Mouse (Mus musculus) embryonic facial prominence, embryonic 14.5 days (tissue): ENCODE data around the gene Polr2c. TPM values are rescaled to one million over a fixed set of nuclear protein-coding genes. Genes with fewer than 3 reads are reported as not detected.
A peak's percentile ranks its signal among the peaks of the same experiment; 100 is the strongest.

Source experiments
- ATAC-seq: fragments of 200-750 bp; cut with Nextera tagmentation; 2 replicates; pipeline ENCODE4 v1.8.0; 2017; ENCODE audit warnings: low read depth, moderate number of reproducible peaks, moderate TSS enrichment
- DNase-seq: peaks from one replicate; pipeline ENCODE4 v3.0.0-alpha.2; 2015; ENCODE audit warnings: low spot score
- H3K27ac ChIP-seq: fragments of 300-500 bp; sonication (generic); replicated peaks from 2 replicates; pipeline ENCODE4 v1.5.1; 2014; ENCODE audit warnings: low read depth, mild to moderate bottlenecking, low read length, moderate library complexity
- H3K27me3 ChIP-seq: fragments of 300-500 bp; sonication (generic); replicated peaks from 2 replicates; pipeline ENCODE4 v1.6.1; 2014; ENCODE audit warnings: low read length; ENCODE audit not compliant: control insufficient read depth, insufficient read depth
- H3K36me3 ChIP-seq: fragments of 300-500 bp; sonication (generic); 2 replicates; pipeline ENCODE4 v1.6.1; 2014; ENCODE audit warnings: low read length, mixed read lengths; ENCODE audit not compliant: control insufficient read depth, insufficient read depth
- H3K4me1 ChIP-seq: fragments of 300-500 bp; sonication (generic); 2 replicates; pipeline ENCODE4 v1.6.1; 2014; ENCODE audit warnings: antibody characterized with exemption, low read length; ENCODE audit not compliant: control insufficient read depth, insufficient read depth
- H3K4me2 ChIP-seq: fragments of 300-500 bp; sonication (generic); 2 replicates; pipeline ENCODE4 v1.6.1; 2014; ENCODE audit warnings: low read depth, mild to moderate bottlenecking, low read length, moderate library complexity, mixed read lengths
- H3K4me3 ChIP-seq: fragments of 300-500 bp; sonication (generic); 2 replicates; pipeline ENCODE4 v1.5.1; 2014; ENCODE audit warnings: low read depth, mild to moderate bottlenecking, low read length
- H3K9ac ChIP-seq: fragments of 300-500 bp; sonication (generic); 2 replicates; pipeline ENCODE4 v1.6.1; 2014; ENCODE audit warnings: low read depth, mild to moderate bottlenecking, low read length, moderate library complexity, mixed read lengths
- H3K9me3 ChIP-seq: fragments of 300-500 bp; sonication (generic); 2 replicates; pipeline ENCODE4 v1.6.1; 2016; ENCODE audit warnings: low read length; ENCODE audit not compliant: control insufficient read depth
- WGBS: fragments of 180-500 bp; shearing (Covaris S2); extraction: QIAGEN DNeasy Blood & Tissue Kit; methylation state at CpG from one replicate; pipeline ENCODE4 v1.1.7; 2014; 5-methylcytosine and 5-hydroxymethylcytosine counted together
- polyA plus RNA-seq: library from polyadenylated mRNA; unstranded; fragments of >200 nt; fragmentation: Nextera tagmentation; extraction: Ambion mirVana; gene quantifications from 2 replicates; pipeline ENCODE4 v1.2.1, GENCODE M21; 2014

Polr2c gene
- polyA plus RNA-seq, 1 experiment from 2014 or later = 121 TPM

GRCm38 (mm10) chr8:94917851-94918495, 60.7 kb downstream of the Polr2c start, which contains the start of gene Ccdc102a:
Gene Ccdc102a, minus strand, starts transcription at chr8:94918098.
- Histone ChIP-seq H3K4me1 (peaks cover 43% of the 10 kb centered on the region), H3K9ac (peak within 1 kb of the TSS; percentile 93), H3K4me3 (peak within 1 kb of the TSS; percentile 85), H3K27ac (peak within 1 kb of the TSS; percentile 90), H3K9me3 (no peaks in the 10 kb centered on the region), H3K27me3 (no peaks in the 10 kb centered on the region), H3K4me2 (peak within 1 kb of the TSS; percentile 74), H3K36me3 (peaks cover 6% of the 10 kb centered on the region; the same call in 1 of the 2 replicates)
- peak; percentile 66 for DNase-seq
- 4% methylated on average over 27 of the region's 51 CpGs for WGBS
- peak; percentile 48 for ATAC-seq

GRCm38 (mm10) chr8:94919256-94919655, 62.0 kb downstream of the Polr2c start:
- H3K27ac ChIP-seq = no peak overlapping the region
- H3K4me2 ChIP-seq = no peak overlapping the region
- H3K4me1 ChIP-seq = peaks cover 31% of the 10 kb centered on the region
- H3K9me3 ChIP-seq = no peaks in the 10 kb centered on the region
- H3K4me3 ChIP-seq = no peak overlapping the region
- no peak overlapping the region for H3K9ac ChIP-seq
- H3K36me3 ChIP-seq = no peaks in the 10 kb centered on the region
- ATAC-seq (no peak), DNase-seq (no peak)
- H3K27me3 ChIP-seq = no peaks in the 10 kb centered on the region

GRCm38 (mm10) chr8:94922176-94922575, 64.9 kb downstream of the Polr2c start:
- H3K9me3 ChIP-seq = no peaks in the 10 kb centered on the region
- ATAC-seq (no peak), DNase-seq (no peak)
- no peak overlapping the region for H3K9ac ChIP-seq
- H3K4me2 ChIP-seq = no peak overlapping the region
- H3K4me1 ChIP-seq = 0 out of 2 replicates have a peak, but pooled peaks cover 4% of the 10 kb centered on the region
- no peaks in the 10 kb centered on the region for H3K36me3 ChIP-seq
- H3K27me3 ChIP-seq = no peaks in the 10 kb centered on the region
- no peak overlapping the region for H3K27ac ChIP-seq
- H3K4me3 ChIP-seq = no peak overlapping the region
- 65% methylated on average over 6 of the region's 6 CpGs for WGBS

- WGBS = 37% methylated on average over 8 of the region's 8 CpGs
- 0 out of 2 replicates have a peak, but pooled peaks cover 4% of the 10 kb centered on the region for H3K4me1 ChIP-seq
These were observed 65.4 kb downstream of the Polr2c start for GRCm38 (mm10) chr8:94922602-94923001.

More at GRCm38 (mm10) chr8:94922602-94923001, 65.4 kb downstream of the Polr2c start:
- ATAC-seq = no peak
- Histone ChIP-seq H3K9ac (no peak overlapping the region), H3K4me2 (no peak overlapping the region), H3K27ac (no peak overlapping the region), H3K4me3 (no peak overlapping the region), H3K36me3 (no peaks in the 10 kb centered on the region), H3K9me3 (no peaks in the 10 kb centered on the region), H3K27me3 (no peaks in the 10 kb centered on the region)
- no peak for DNase-seq

Other genes starting within 250 kb of the Polr2c start
- 54.5 and 59.0 TPM in 2 replicates for gene Arl2bp, start 190.8 kb upstream of the Polr2c start, polyA plus RNA-seq
- 4.6 and 8.1 TPM in 2 replicates for gene Pllp, start 161.2 kb upstream of the Polr2c start, polyA plus RNA-seq
- not detected in 2 replicates for gene Ccl22, start 111.9 kb upstream of the Polr2c start, polyA plus RNA-seq
- gene Cx3cl1, start 85.4 kb upstream of the Polr2c start, polyA plus RNA-seq = 7.9 and 8.3 TPM in 2 replicates
- 0.60 and 0.63 TPM in 2 replicates for gene Ccl17, start 47.0 kb upstream of the Polr2c start, polyA plus RNA-seq
- 73.8 and 77.9 TPM in 2 replicates for gene Coq9, start 19.1 kb upstream of the Polr2c start, polyA plus RNA-seq
- 72.2 and 79.5 TPM in 2 replicates for gene Ciapin1, start 19.1 kb upstream of the Polr2c start, polyA plus RNA-seq
- 30.6 and 31.6 TPM in 2 replicates for gene Dok4, start 18.9 kb downstream of the Polr2c start, polyA plus RNA-seq
- 38.5 and 49.5 TPM in 2 replicates for gene Ccdc102a, start 60.6 kb downstream of the Polr2c start, polyA plus RNA-seq
- 0.21 TPM in 2 replicates for gene Adgrg5, start 66.2 kb downstream of the Polr2c start, polyA plus RNA-seq
- gene Adgrg1, start 117.3 kb downstream of the Polr2c start, polyA plus RNA-seq = 16.3 and 18.8 TPM in 2 replicates
- 3.3 and 3.6 TPM in 2 replicates for gene Adgrg3, start 160.2 kb downstream of the Polr2c start, polyA plus RNA-seq
- gene Drc7, start 197.7 kb downstream of the Polr2c start, polyA plus RNA-seq = 0.47 and 0.60 TPM in 2 replicates
- gene Katnb1, start 223.7 kb downstream of the Polr2c start, polyA plus RNA-seq = 18.6 and 20.8 TPM in 2 replicates